Mouse (Mus musculus): Measurements from ENCODE around the gene Lypd6. TPM values are rescaled to one million over a fixed set of nuclear protein-coding genes. Genes with fewer than 3 reads are reported as not detected.

Gene Lypd6
- polyA plus RNA-seq, 1 experiment from 2014 or later: 0.65 TPM

GRCm38 (mm10) chr2:50065902-50066245 is 355 bp upstream of the Lypd6 start:
- Histone ChIP-seq H3K4me2 (ENCODE audit: low read depth, low read length) (peak overlapping the region; percentile 61), H3K4me3 (ENCODE audit: low read depth, low read length) (peak overlapping the region; percentile 58), H3K4me1 (ENCODE audit: control insufficient read depth, low read depth, low read length) (no peaks in the 10 kb centered on the region), H3K27ac (ENCODE audit: low read length) (no peak overlapping the region), H3K9ac (ENCODE audit: low read depth, low read length) (no peak overlapping the region), H3K36me3 (ENCODE audit: control insufficient read depth, insufficient read depth) (no peaks in the 10 kb centered on the region), H3K27me3 (ENCODE audit: control insufficient read depth, insufficient read depth, low read depth, low read length) (peaks cover 23% of the 10 kb centered on the region), H3K9me3 (replicated peaks; ENCODE audit: control insufficient read depth, low read length) (no peaks in the 10 kb centered on the region)
- no peak for ATAC-seq (ENCODE audit: low read depth)
- WGBS (ENCODE audit: insufficient replicate concordance): 3% methylated on average over 14 of the region's 14 CpGs

- H3K9ac ChIP-seq (ENCODE audit: low read depth, low read length): no peak overlapping the region
- peak overlapping the region; percentile 61 for H3K4me2 ChIP-seq (ENCODE audit: low read depth, low read length)
- H3K27ac ChIP-seq (ENCODE audit: low read length): no peak overlapping the region
- ATAC-seq (ENCODE audit: low read depth): no peak
- 3% methylated on average over 9 of the region's 9 CpGs for WGBS (ENCODE audit: insufficient replicate concordance)
- H3K36me3 ChIP-seq (ENCODE audit: control insufficient read depth, insufficient read depth): no peaks in the 10 kb centered on the region
- H3K4me3 ChIP-seq (ENCODE audit: low read depth, low read length): peak overlapping the region; percentile 58
- H3K4me1 ChIP-seq (ENCODE audit: control insufficient read depth, low read depth, low read length): no peaks in the 10 kb centered on the region
- H3K9me3 ChIP-seq (replicated peaks; ENCODE audit: control insufficient read depth, low read length): no peaks in the 10 kb centered on the region
- H3K27me3 ChIP-seq (ENCODE audit: control insufficient read depth, insufficient read depth, low read depth, low read length): peaks cover 23% of the 10 kb centered on the region
These were observed 713 bp downstream of the Lypd6 start for GRCm38 (mm10) chr2:50066968-50067315.

- Histone ChIP-seq H3K4me3 (ENCODE audit: low read depth, low read length) (no peak overlapping the region), H3K4me2 (ENCODE audit: low read depth, low read length) (no peak overlapping the region), H3K9me3 (replicated peaks; ENCODE audit: control insufficient read depth, low read length) (no peaks in the 10 kb centered on the region), H3K27ac (ENCODE audit: low read length) (no peak overlapping the region), H3K4me1 (ENCODE audit: control insufficient read depth, low read depth, low read length) (no peaks in the 10 kb centered on the region), H3K9ac (ENCODE audit: low read depth, low read length) (no peak overlapping the region), H3K27me3 (ENCODE audit: control insufficient read depth, insufficient read depth, low read depth, low read length) (peaks cover 23% of the 10 kb centered on the region), H3K36me3 (ENCODE audit: control insufficient read depth, insufficient read depth) (no peaks in the 10 kb centered on the region)
- WGBS (ENCODE audit: insufficient replicate concordance): 56% methylated on average over 13 of the region's 13 CpGs
- no peak for ATAC-seq (ENCODE audit: low read depth)
These were observed 3.5 kb downstream of the Lypd6 start for GRCm38 (mm10) chr2:50069571-50070295.

- H3K4me2 ChIP-seq (ENCODE audit: low read depth, low read length): no peak overlapping the region
- no peak overlapping the region for H3K4me3 ChIP-seq (ENCODE audit: low read depth, low read length)
- peaks cover 4% of the 10 kb centered on the region for H3K27me3 ChIP-seq (ENCODE audit: control insufficient read depth, insufficient read depth, low read depth, low read length)
- no peak overlapping the region for H3K27ac ChIP-seq (ENCODE audit: low read length)
- no peaks in the 10 kb centered on the region for H3K4me1 ChIP-seq (ENCODE audit: control insufficient read depth, low read depth, low read length)
- H3K9me3 ChIP-seq (replicated peaks; ENCODE audit: control insufficient read depth, low read length): no peaks in the 10 kb centered on the region
- H3K9ac ChIP-seq (ENCODE audit: low read depth, low read length): no peak overlapping the region
- no peak for ATAC-seq (ENCODE audit: low read depth)
- WGBS (ENCODE audit: insufficient replicate concordance): 56% methylated on average over 4 of the region's 4 CpGs
- H3K36me3 ChIP-seq (ENCODE audit: control insufficient read depth, insufficient read depth): no peaks in the 10 kb centered on the region
These were observed 5.9 kb downstream of the Lypd6 start for GRCm38 (mm10) chr2:50072158-50072557.

- no peaks in the 10 kb centered on the region for H3K9me3 ChIP-seq (replicated peaks; ENCODE audit: control insufficient read depth, low read length)
- no peak overlapping the region for H3K4me3 ChIP-seq (ENCODE audit: low read depth, low read length)
- no peaks in the 10 kb centered on the region for H3K27me3 ChIP-seq (ENCODE audit: control insufficient read depth, insufficient read depth, low read depth, low read length)
- H3K27ac ChIP-seq (ENCODE audit: low read length): no peak overlapping the region
- no peak overlapping the region for H3K9ac ChIP-seq (ENCODE audit: low read depth, low read length)
- no peaks in the 10 kb centered on the region for H3K36me3 ChIP-seq (ENCODE audit: control insufficient read depth, insufficient read depth)
- H3K4me2 ChIP-seq (ENCODE audit: low read depth, low read length): no peak overlapping the region
- H3K4me1 ChIP-seq (ENCODE audit: control insufficient read depth, low read depth, low read length): no peaks in the 10 kb centered on the region
- 76% methylated on average over 3 of the region's 3 CpGs for WGBS (ENCODE audit: insufficient replicate concordance)
- ATAC-seq (ENCODE audit: low read depth): no peak
These were observed 18.5 kb downstream of the Lypd6 start for GRCm38 (mm10) chr2:50084746-50085145.

- Histone ChIP-seq H3K4me2 (ENCODE audit: low read depth, low read length) (no peak overlapping the region), H3K9ac (ENCODE audit: low read depth, low read length) (no peak overlapping the region), H3K4me1 (ENCODE audit: control insufficient read depth, low read depth, low read length) (no peaks in the 10 kb centered on the region), H3K27me3 (ENCODE audit: control insufficient read depth, insufficient read depth, low read depth, low read length) (no peaks in the 10 kb centered on the region), H3K4me3 (ENCODE audit: low read depth, low read length) (no peak overlapping the region), H3K9me3 (replicated peaks; ENCODE audit: control insufficient read depth, low read length) (no peaks in the 10 kb centered on the region), H3K27ac (ENCODE audit: low read length) (no peak overlapping the region), H3K36me3 (ENCODE audit: control insufficient read depth, insufficient read depth) (no peaks in the 10 kb centered on the region)
- no peak for ATAC-seq (ENCODE audit: low read depth)
- 62% methylated on average over 3 of the region's 3 CpGs for WGBS (ENCODE audit: insufficient replicate concordance)
These were observed 21.5 kb downstream of the Lypd6 start for GRCm38 (mm10) chr2:50087761-50088160.

GRCm38 (mm10) chr2:50096336-50096735 is 30.1 kb downstream of the Lypd6 start:
- 57% methylated on average over 3 of the region's 3 CpGs for WGBS (ENCODE audit: insufficient replicate concordance)
- no peaks in the 10 kb centered on the region for H3K9me3 ChIP-seq (replicated peaks; ENCODE audit: control insufficient read depth, low read length)
- no peak overlapping the region for H3K9ac ChIP-seq (ENCODE audit: low read depth, low read length)
- no peaks in the 10 kb centered on the region for H3K36me3 ChIP-seq (ENCODE audit: control insufficient read depth, insufficient read depth)
- no peaks in the 10 kb centered on the region for H3K27me3 ChIP-seq (ENCODE audit: control insufficient read depth, insufficient read depth, low read depth, low read length)
- no peak overlapping the region for H3K27ac ChIP-seq (ENCODE audit: low read length)
- H3K4me2 ChIP-seq (ENCODE audit: low read depth, low read length): no peak overlapping the region
- no peak overlapping the region for H3K4me3 ChIP-seq (ENCODE audit: low read depth, low read length)
- no peaks in the 10 kb centered on the region; the same call in 1 of the 2 replicates for H3K4me1 ChIP-seq (ENCODE audit: control insufficient read depth, low read depth, low read length)
- no peak for ATAC-seq (ENCODE audit: low read depth)

- Histone ChIP-seq H3K27ac (ENCODE audit: low read length) (no peak overlapping the region), H3K4me2 (ENCODE audit: low read depth, low read length) (no peak overlapping the region), H3K4me1 (ENCODE audit: control insufficient read depth, low read depth, low read length) (no peaks in the 10 kb centered on the region; the same call in 1 of the 2 replicates), H3K36me3 (ENCODE audit: control insufficient read depth, insufficient read depth) (no peaks in the 10 kb centered on the region), H3K27me3 (ENCODE audit: control insufficient read depth, insufficient read depth, low read depth, low read length) (no peaks in the 10 kb centered on the region), H3K4me3 (ENCODE audit: low read depth, low read length) (no peak overlapping the region), H3K9me3 (replicated peaks; ENCODE audit: control insufficient read depth, low read length) (no peaks in the 10 kb centered on the region), H3K9ac (ENCODE audit: low read depth, low read length) (no peak overlapping the region)
- WGBS (ENCODE audit: insufficient replicate concordance): 17% methylated on average over 9 of the region's 9 CpGs
- peak; percentile 51; the same call in 1 of the 2 replicates for ATAC-seq (ENCODE audit: low read depth)
These were observed 34.3 kb downstream of the Lypd6 start for GRCm38 (mm10) chr2:50100364-50101151.

GRCm38 (mm10) chr2:50101152-50101450 is 34.9 kb downstream of the Lypd6 start:
- no peak for ATAC-seq (ENCODE audit: low read depth)
- Histone ChIP-seq H3K4me1 (ENCODE audit: control insufficient read depth, low read depth, low read length) (no peaks in the 10 kb centered on the region; the same call in 1 of the 2 replicates), H3K27ac (ENCODE audit: low read length) (no peak overlapping the region), H3K9ac (ENCODE audit: low read depth, low read length) (no peak overlapping the region), H3K4me3 (ENCODE audit: low read depth, low read length) (no peak overlapping the region), H3K9me3 (replicated peaks; ENCODE audit: control insufficient read depth, low read length) (no peaks in the 10 kb centered on the region), H3K4me2 (ENCODE audit: low read depth, low read length) (no peak overlapping the region), H3K36me3 (ENCODE audit: control insufficient read depth, insufficient read depth) (no peaks in the 10 kb centered on the region), H3K27me3 (ENCODE audit: control insufficient read depth, insufficient read depth, low read depth, low read length) (no peaks in the 10 kb centered on the region)
- WGBS (ENCODE audit: insufficient replicate concordance): 32% methylated on average over 1 of the region's 1 CpGs
